Mouse (Mus musculus) neural tube, embryonic 11.5 days (tissue): ENCODE results near the gene Arsa. TPM values are rescaled to one million over a fixed set of nuclear protein-coding genes. Genes with fewer than 3 reads are reported as not detected.

Experiments used
- ATAC-seq: fragments of 200-750 bp; cut with Nextera tagmentation; 2 replicates; pipeline ENCODE4 v1.8.0; 2017; ENCODE audit warnings: moderate number of reproducible peaks, mild to moderate bottlenecking, moderate TSS enrichment, moderate library complexity; ENCODE audit not compliant: insufficient read depth, low FRiP score, low TSS enrichment
- DNase-seq: peaks from one replicate; pipeline ENCODE4 v3.0.0-alpha.2; 2015; ENCODE audit warnings: low spot score
- H3K27ac ChIP-seq: fragments of 300-500 bp; sonication (generic); 2 replicates; pipeline ENCODE4 v1.5.1; 2014; ENCODE audit warnings: low read depth, mild to moderate bottlenecking, low read length
- H3K27me3 ChIP-seq: fragments of 300-500 bp; sonication (generic); 2 replicates; pipeline ENCODE4 v1.6.1; 2014; ENCODE audit warnings: mild to moderate bottlenecking, low read length, mixed read lengths; ENCODE audit not compliant: control insufficient read depth, insufficient read depth
- H3K36me3 ChIP-seq: fragments of 300-500 bp; sonication (generic); 2 replicates; pipeline ENCODE4 v1.6.1; 2014; ENCODE audit warnings: mild to moderate bottlenecking, low read length, moderate library complexity, mixed read lengths; ENCODE audit not compliant: control insufficient read depth, insufficient read depth
- H3K4me1 ChIP-seq: fragments of 300-500 bp; sonication (generic); 2 replicates; pipeline ENCODE4 v1.6.1; 2014; ENCODE audit warnings: low read length, mixed read lengths; ENCODE audit not compliant: control insufficient read depth, insufficient read depth
- H3K4me2 ChIP-seq: fragments of 300-500 bp; sonication (generic); 2 replicates; pipeline ENCODE4 v1.6.1; 2014; ENCODE audit warnings: low read depth, mild to moderate bottlenecking, moderate library complexity
- H3K4me3 ChIP-seq: fragments of 300-500 bp; sonication (generic); 2 replicates; pipeline ENCODE4 v1.5.1; 2014; ENCODE audit warnings: low read depth, low read length
- H3K9ac ChIP-seq: fragments of 300-500 bp; sonication (generic); 2 replicates; pipeline ENCODE4 v1.6.1; 2014; ENCODE audit warnings: mild to moderate bottlenecking, low read length
- H3K9me3 ChIP-seq: fragments of 300-500 bp; sonication (generic); 2 replicates; pipeline ENCODE4 v1.6.1; 2016; ENCODE audit warnings: low read length; ENCODE audit not compliant: control insufficient read depth
- WGBS: fragments of 180-500 bp; shearing (Covaris S2); extraction: QIAGEN DNeasy Blood & Tissue Kit; methylation state at CpG from one replicate; pipeline ENCODE4 v1.1.7; 2014; 5-methylcytosine and 5-hydroxymethylcytosine counted together
- polyA plus RNA-seq: library from polyadenylated mRNA; unstranded; fragments of >200 nt; fragmentation: Nextera tagmentation; extraction: Ambion mirVana; gene quantifications from 2 replicates; pipeline ENCODE4 v1.2.1, GENCODE M21; 2014

The Arsa gene
- polyA plus RNA-seq, 1 experiment from 2014 or later = 10.3 TPM

- 57% methylated on average over 7 of the region's 7 CpGs for WGBS
- H3K4me1 ChIP-seq = no peaks in the 10 kb centered on the region
- H3K9ac ChIP-seq = no peak overlapping the region
- H3K27ac ChIP-seq = no peak overlapping the region
- H3K4me2 ChIP-seq = no peak overlapping the region
- DNase-seq (no peak), ATAC-seq (no peak)
- H3K4me3 ChIP-seq = no peak overlapping the region
- no peaks in the 10 kb centered on the region for H3K36me3 ChIP-seq
- peaks cover 21% of the 10 kb centered on the region for H3K27me3 ChIP-seq
- H3K9me3 ChIP-seq = no peaks in the 10 kb centered on the region
Measured at GRCm38 (mm10) chr15:89521951-89522350, 44.7 kb upstream of the Arsa start.

GRCm38 (mm10) chr15:89512679-89513078, 35.5 kb upstream of the Arsa start:
- Histone ChIP-seq H3K4me1 (no peaks in the 10 kb centered on the region), H3K27me3 (no peaks in the 10 kb centered on the region), H3K4me2 (no peak overlapping the region), H3K9ac (no peak overlapping the region), H3K4me3 (no peak overlapping the region), H3K36me3 (no peaks in the 10 kb centered on the region), H3K9me3 (no peaks in the 10 kb centered on the region), H3K27ac (no peak overlapping the region)
- DNase-seq (no peak), ATAC-seq (no peak)
- WGBS = 81% methylated on average over 4 of the region's 4 CpGs

- WGBS = 88% methylated on average over 8 of the region's 8 CpGs
- Histone ChIP-seq H3K27ac (no peak overlapping the region), H3K27me3 (no peaks in the 10 kb centered on the region), H3K4me1 (no peaks in the 10 kb centered on the region), H3K4me3 (no peak overlapping the region), H3K9me3 (no peaks in the 10 kb centered on the region), H3K4me2 (no peak overlapping the region), H3K36me3 (no peaks in the 10 kb centered on the region; the same call in 1 of the 2 replicates), H3K9ac (no peak overlapping the region)
- DNase-seq (no peak), ATAC-seq (no peak)
Measured at GRCm38 (mm10) chr15:89507751-89508150, 30.5 kb upstream of the Arsa start.

- no peak overlapping the region for H3K27ac ChIP-seq
- H3K4me2 ChIP-seq = no peak overlapping the region
- no peaks in the 10 kb centered on the region for H3K9me3 ChIP-seq
- DNase-seq (no peak), ATAC-seq (no peak)
- H3K36me3 ChIP-seq = no peaks in the 10 kb centered on the region; the same call in 1 of the 2 replicates
- no peaks in the 10 kb centered on the region for H3K27me3 ChIP-seq
- H3K4me3 ChIP-seq = no peak overlapping the region
- H3K9ac ChIP-seq = no peak overlapping the region
- H3K4me1 ChIP-seq = no peaks in the 10 kb centered on the region
- WGBS = 93% methylated on average over 9 of the region's 9 CpGs
Measured at GRCm38 (mm10) chr15:89504838-89505237, 27.6 kb upstream of the Arsa start.

- no peak for DNase-seq
- H3K27ac ChIP-seq = no peak overlapping the region
- no peak overlapping the region for H3K4me3 ChIP-seq
- H3K4me2 ChIP-seq = no peak overlapping the region
- H3K36me3 ChIP-seq = no peaks in the 10 kb centered on the region; the same call in 1 of the 2 replicates
- H3K9me3 ChIP-seq = no peaks in the 10 kb centered on the region
- ATAC-seq = no peak
- H3K4me1 ChIP-seq = peaks cover 7% of the 10 kb centered on the region
- WGBS = 84% methylated on average over 3 of the region's 3 CpGs
- H3K27me3 ChIP-seq = peaks cover 16% of the 10 kb centered on the region
- H3K9ac ChIP-seq = no peak overlapping the region
Measured at GRCm38 (mm10) chr15:89501321-89501720, 24.1 kb upstream of the Arsa start.

DNA sequence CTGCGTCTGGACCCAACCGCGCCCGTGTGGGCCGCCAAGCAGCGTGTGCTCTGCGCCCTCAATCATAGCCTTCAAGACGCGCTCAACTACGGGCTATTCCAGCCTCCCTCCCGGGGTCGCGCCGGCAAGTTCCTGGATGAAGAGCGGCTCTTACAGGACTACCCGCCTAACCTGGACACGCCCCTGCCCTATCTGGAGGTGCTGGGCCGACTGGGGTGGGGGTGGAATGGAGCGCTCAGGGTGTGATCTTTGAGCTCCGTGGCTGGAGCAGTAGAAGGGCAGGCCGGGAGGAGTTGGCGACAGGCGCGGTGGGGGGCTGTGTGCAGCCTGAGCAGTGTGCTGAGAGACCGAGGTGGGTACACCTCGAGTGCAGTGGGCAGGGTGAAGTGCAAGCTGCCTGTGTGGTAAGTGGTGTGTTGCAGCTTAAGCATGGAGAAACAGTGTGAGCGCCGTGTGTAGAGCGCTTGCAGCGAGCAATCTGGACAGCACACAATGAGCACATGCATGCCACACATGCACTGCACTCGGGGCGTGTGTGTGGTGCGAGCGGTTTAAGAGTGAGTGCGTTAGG, 23.1 kb upstream of the Arsa start:
- peaks cover 16% of the 10 kb centered on the region for H3K27me3 ChIP-seq
- ATAC-seq = peak; percentile 56

GRCm38 (mm10) chr15:89499784-89500220, 22.6 kb upstream of the Arsa start:
- peak overlapping the region; percentile 84 for H3K4me3 ChIP-seq
- WGBS = 0% methylated on average over 22 of the region's 60 CpGs
- ATAC-seq = peak; percentile 76
- peak overlapping the region; percentile 65 for H3K4me2 ChIP-seq
- H3K9me3 ChIP-seq = no peaks in the 10 kb centered on the region
- H3K36me3 ChIP-seq = no peaks in the 10 kb centered on the region; the same call in 1 of the 2 replicates
- H3K27ac ChIP-seq = peak overlapping the region; percentile 63; the same call in 1 of the 2 replicates
- peaks cover 7% of the 10 kb centered on the region for H3K4me1 ChIP-seq
- peak; percentile 87 for DNase-seq
- peaks cover 16% of the 10 kb centered on the region for H3K27me3 ChIP-seq
- peak overlapping the region; percentile 86 for H3K9ac ChIP-seq

More for the DNA sequence above, 23.1 kb upstream of the Arsa start:
- 1% methylated on average over 35 of the region's 35 CpGs for WGBS
- no peak for DNase-seq
- Histone ChIP-seq H3K9me3 (no peaks in the 10 kb centered on the region), H3K4me3 (peak overlapping the region; percentile 84), H3K27ac (no peak overlapping the region), H3K9ac (peak overlapping the region; percentile 86), H3K4me1 (peaks cover 7% of the 10 kb centered on the region), H3K4me2 (peak overlapping the region; percentile 65), H3K36me3 (no peaks in the 10 kb centered on the region; the same call in 1 of the 2 replicates)

- Histone ChIP-seq H3K27ac (peak within 1 kb of the TSS; percentile 63; the same call in 1 of the 2 replicates), H3K4me3 (peak within 1 kb of the TSS; percentile 84), H3K4me2 (peak within 1 kb of the TSS; percentile 65), H3K9ac (peak within 1 kb of the TSS; percentile 86), H3K36me3 (no peaks in the 10 kb centered on the region; the same call in 1 of the 2 replicates), H3K4me1 (peaks cover 7% of the 10 kb centered on the region), H3K27me3 (peaks cover 16% of the 10 kb centered on the region), H3K9me3 (no peaks in the 10 kb centered on the region)
- ATAC-seq (peak; percentile 48), DNase-seq (peak; percentile 54)
- WGBS = under 1% methylated on average over 27 of the region's 72 CpGs
Measured at GRCm38 (mm10) chr15:89498961-89499688, 21.9 kb upstream of the Arsa start, which contains the start of gene Shank3. TSS of gene Shank3 (plus strand) at chr15:89499623.
